Mouse (Mus musculus) liver, postnatal 0 days (tissue): ENCODE measurements around the gene Slc9a7. TPM values are rescaled to one million over a fixed set of nuclear protein-coding genes. Genes with fewer than 3 reads are reported as not detected.

ENCODE experiments used
- ATAC-seq: fragments of 200-750 bp; cut with Nextera tagmentation; 2 replicates; pipeline ENCODE4 v1.8.0; 2017; ENCODE audit warnings: mild to moderate bottlenecking, moderate library complexity
- DNase-seq: peaks from one replicate; pipeline ENCODE4 v3.0.0-alpha.2; 2016
- H3K27ac ChIP-seq: fragments of 300-500 bp; sonication (generic); 2 replicates; pipeline ENCODE4 v1.5.1; 2014; ENCODE audit warnings: antibody characterized with exemption, moderate library complexity, mild to moderate bottlenecking, low read depth
- H3K27me3 ChIP-seq: fragments of 300-500 bp; sonication (generic); 2 replicates; pipeline ENCODE4 v1.6.1; 2014; ENCODE audit warnings: low read length, control low read depth, mixed read lengths; ENCODE audit not compliant: insufficient read depth
- H3K36me3 ChIP-seq: fragments of 300-500 bp; sonication (generic); replicated peaks from 2 replicates; pipeline ENCODE4 v1.6.1; 2014; ENCODE audit warnings: mild to moderate bottlenecking, control low read depth, low read length, moderate library complexity, mixed read lengths; ENCODE audit not compliant: insufficient read depth
- H3K4me1 ChIP-seq: fragments of 300-500 bp; sonication (generic); 2 replicates; pipeline ENCODE4 v1.6.1; 2014; ENCODE audit warnings: antibody characterized with exemption, mild to moderate bottlenecking, control low read depth; ENCODE audit not compliant: insufficient read depth
- H3K4me2 ChIP-seq: fragments of 300-500 bp; sonication (generic); 2 replicates; pipeline ENCODE4 v1.6.1; 2014; ENCODE audit warnings: low read depth, mild to moderate bottlenecking, low read length, moderate library complexity, mixed read lengths
- H3K4me3 ChIP-seq: fragments of 300-500 bp; sonication (generic); 2 replicates; pipeline ENCODE4 v1.5.1; 2014; ENCODE audit warnings: low read depth, low read length
- H3K9ac ChIP-seq: fragments of 300-500 bp; sonication (generic); replicated peaks from 2 replicates; pipeline ENCODE4 v1.6.1; 2014; ENCODE audit warnings: mild to moderate bottlenecking, moderate library complexity
- H3K9me3 ChIP-seq: fragments of 300-500 bp; sonication (generic); 2 replicates; pipeline ENCODE4 v1.6.1; 2016; ENCODE audit warnings: mild to moderate bottlenecking, control low read depth, low read length, mixed read lengths
- CTCF ChIP-seq: sonication (generic); IDR thresholded peaks from 2 replicates; pipeline ENCODE4 v1.5.1; 2016; ENCODE audit warnings: antibody characterized with exemption, low read depth
- EP300 ChIP-seq: IDR thresholded peaks from 2 replicates; pipeline ENCODE4 v1.6.1; 2016; ENCODE audit warnings: antibody characterized with exemption, low read depth, mild to moderate bottlenecking
- WGBS: fragments of 180-500 bp; shearing (Covaris S2); extraction: QIAGEN DNeasy Blood & Tissue Kit; methylation state at CpG from one replicate; pipeline ENCODE4 v1.1.7; 2014; ENCODE audit not compliant: insufficient replicate concordance; 5-methylcytosine and 5-hydroxymethylcytosine counted together
- polyA plus RNA-seq: library from polyadenylated mRNA; unstranded; fragments of >200 nt; fragmentation: Nextera tagmentation; extraction: Ambion mirVana; gene quantifications from 2 replicates; pipeline ENCODE4 v1.2.1, GENCODE M21; 2015

Slc9a7 gene
- polyA plus RNA-seq, 1 experiment from 2014 or later, result 0.40 TPM

DNA sequence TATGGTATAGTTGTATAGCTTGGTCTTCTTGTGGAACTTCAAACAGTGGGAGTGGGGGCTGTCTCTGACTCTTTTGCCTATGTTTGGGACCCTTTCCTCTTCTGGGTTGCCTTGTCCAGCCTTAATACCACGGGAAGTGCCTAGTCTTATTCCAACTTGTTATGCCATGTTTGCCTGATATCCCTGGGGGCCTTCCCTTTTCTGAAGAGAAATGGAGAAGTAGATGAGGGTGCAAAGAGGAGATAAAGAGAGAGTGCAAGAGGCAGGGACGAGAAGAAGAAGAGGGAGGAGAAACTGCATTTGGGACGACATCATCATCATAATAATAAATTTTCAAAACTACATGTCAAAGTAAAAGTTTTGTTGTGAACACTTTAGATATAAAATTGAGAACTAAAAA, 21.6 kb downstream of the Slc9a7 start:
- TF ChIP-seq EP300, result no peak
- TF ChIP-seq CTCF, result no peak
- Histone ChIP-seq H3K4me3 (no peak overlapping the region), H3K9me3 (no peaks in the 10 kb centered on the region), H3K4me1 (no peaks in the 10 kb centered on the region), H3K9ac (no peak overlapping the region), H3K36me3 (no peaks in the 10 kb centered on the region), H3K27me3 (no peaks in the 10 kb centered on the region), H3K4me2 (no peak overlapping the region), H3K27ac (no peak overlapping the region)
- 34% methylated on average over 3 of the region's 3 CpGs for WGBS
- DNase-seq (no peak), ATAC-seq (no peak)

GRCm38 (mm10) chrX:20264370-20264769, 27.2 kb downstream of the Slc9a7 start:
- Histone ChIP-seq H3K4me3 (no peak overlapping the region), H3K27ac (no peak overlapping the region), H3K4me1 (no peaks in the 10 kb centered on the region), H3K9me3 (no peaks in the 10 kb centered on the region), H3K27me3 (no peaks in the 10 kb centered on the region), H3K36me3 (no peaks in the 10 kb centered on the region), H3K4me2 (no peak overlapping the region), H3K9ac (no peak overlapping the region)
- ATAC-seq (no peak), DNase-seq (no peak)
- WGBS, result 82% methylated on average over 2 of the region's 2 CpGs
- no peak for TF ChIP-seq EP300
- TF ChIP-seq CTCF, result no peak

DNA sequence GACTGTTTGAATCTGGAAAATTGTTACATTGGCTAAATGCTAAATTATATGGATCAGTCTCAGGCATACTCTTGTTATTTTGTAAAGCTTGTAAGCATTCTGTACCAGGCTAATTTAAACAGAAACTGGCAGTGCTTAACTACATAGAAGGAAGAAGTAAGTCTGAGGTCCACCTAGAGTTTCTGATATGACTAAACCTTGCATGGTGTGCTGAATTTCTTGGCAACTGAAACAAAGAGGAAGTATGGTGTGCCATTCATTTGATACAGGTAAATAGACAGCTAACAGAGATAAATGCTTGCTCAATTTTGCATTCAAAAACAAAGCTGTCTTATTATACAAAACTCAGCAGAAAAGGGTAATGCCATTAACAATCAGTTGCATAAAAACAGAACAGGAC, 63.5 kb downstream of the Slc9a7 start:
- Histone ChIP-seq H3K4me1 (no peaks in the 10 kb centered on the region), H3K27ac (no peak overlapping the region), H3K4me2 (no peak overlapping the region), H3K27me3 (no peaks in the 10 kb centered on the region), H3K36me3 (no peaks in the 10 kb centered on the region), H3K4me3 (no peak overlapping the region), H3K9me3 (no peaks in the 10 kb centered on the region), H3K9ac (no peak overlapping the region)
- ATAC-seq (no peak), DNase-seq (no peak)
- TF ChIP-seq CTCF, result no peak
- TF ChIP-seq EP300, result no peak

DNA sequence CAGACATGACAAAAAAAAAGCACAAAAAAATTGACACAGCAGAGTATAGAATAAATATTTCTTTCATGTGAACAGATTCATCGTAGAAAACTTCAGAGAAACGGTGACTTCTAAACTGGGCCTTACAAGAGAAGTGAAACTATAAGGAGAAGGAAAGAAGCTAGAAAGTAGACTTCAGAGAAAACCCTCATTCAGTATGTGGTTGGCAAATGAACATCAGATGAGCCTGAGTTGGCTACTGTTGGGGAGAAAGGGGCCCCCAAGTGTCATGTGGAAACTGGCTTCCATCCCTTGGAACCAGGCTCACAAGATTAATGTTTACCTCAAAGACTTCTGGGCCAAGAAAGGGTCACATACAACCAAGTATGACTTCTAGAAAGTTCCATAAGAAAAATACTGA, 70.1 kb downstream of the Slc9a7 start:
- no peak for DNase-seq
- TF ChIP-seq EP300 (no peak), CTCF (no peak)
- Histone ChIP-seq H3K9me3 (no peaks in the 10 kb centered on the region), H3K9ac (no peak overlapping the region), H3K27me3 (no peaks in the 10 kb centered on the region), H3K4me3 (no peak overlapping the region), H3K36me3 (no peaks in the 10 kb centered on the region), H3K4me1 (no peaks in the 10 kb centered on the region), H3K4me2 (no peak overlapping the region), H3K27ac (no peak overlapping the region)
- no peak for ATAC-seq
- 68% methylated on average over 2 of the region's 2 CpGs for WGBS

- 67% methylated on average over 3 of the region's 3 CpGs for WGBS
- ATAC-seq, result no peak
- no peak overlapping the region for H3K4me3 ChIP-seq
- no peak overlapping the region for H3K9ac ChIP-seq
- H3K27me3 ChIP-seq, result no peaks in the 10 kb centered on the region
- no peak overlapping the region for H3K4me2 ChIP-seq
- DNase-seq, result no peak
- H3K36me3 ChIP-seq, result no peaks in the 10 kb centered on the region
- H3K9me3 ChIP-seq, result no peaks in the 10 kb centered on the region
- H3K4me1 ChIP-seq, result no peaks in the 10 kb centered on the region
- TF ChIP-seq CTCF, result 0 out of 2 replicates have a peak, but pooled peaks have one; percentile 5
- no peak for TF ChIP-seq EP300
- no peak overlapping the region for H3K27ac ChIP-seq
These were observed 106.0 kb downstream of the Slc9a7 start for GRCm38 (mm10) chrX:20185616-20186015.

- Histone ChIP-seq H3K4me3 (no peak overlapping the region), H3K4me1 (no peaks in the 10 kb centered on the region), H3K9ac (no peak overlapping the region), H3K9me3 (no peaks in the 10 kb centered on the region), H3K27me3 (no peaks in the 10 kb centered on the region), H3K4me2 (no peak overlapping the region), H3K36me3 (no peaks in the 10 kb centered on the region), H3K27ac (no peak overlapping the region)
- DNase-seq (no peak), ATAC-seq (no peak)
- no peak for TF ChIP-seq CTCF
- no peak for TF ChIP-seq EP300
- WGBS, result 68% methylated on average over 1 of the region's 1 CpGs
These were observed 114.8 kb downstream of the Slc9a7 start for GRCm38 (mm10) chrX:20176792-20177191.

DNA sequence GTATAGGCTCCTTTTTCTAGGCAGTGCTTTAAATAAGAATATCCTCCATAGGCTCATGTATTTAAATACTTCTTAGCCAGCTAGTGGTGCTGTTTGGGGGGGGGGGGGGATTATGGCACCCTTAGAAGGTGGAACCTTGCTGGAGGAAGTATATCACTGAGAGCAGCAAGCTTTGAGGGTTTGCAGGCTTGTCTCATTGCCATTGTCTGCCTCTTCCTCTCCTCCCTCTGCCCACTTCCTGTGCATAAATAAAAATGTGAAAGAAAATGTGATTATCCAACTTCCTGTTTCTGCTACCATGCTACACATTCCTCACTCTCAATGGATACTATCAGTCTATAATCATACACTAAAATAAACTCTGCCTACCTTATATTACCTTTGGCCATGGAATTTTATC, 123.2 kb downstream of the Slc9a7 start:
- H3K9me3 ChIP-seq, result no peaks in the 10 kb centered on the region
- H3K4me3 ChIP-seq, result no peak overlapping the region
- H3K27me3 ChIP-seq, result no peaks in the 10 kb centered on the region
- ATAC-seq, result no peak
- no peaks in the 10 kb centered on the region for H3K36me3 ChIP-seq
- no peak overlapping the region for H3K9ac ChIP-seq
- H3K4me2 ChIP-seq, result no peak overlapping the region
- no peaks in the 10 kb centered on the region for H3K4me1 ChIP-seq
- no peak overlapping the region for H3K27ac ChIP-seq
- TF ChIP-seq EP300, result no peak
- no peak for DNase-seq
